In the genomic region with DNA sequence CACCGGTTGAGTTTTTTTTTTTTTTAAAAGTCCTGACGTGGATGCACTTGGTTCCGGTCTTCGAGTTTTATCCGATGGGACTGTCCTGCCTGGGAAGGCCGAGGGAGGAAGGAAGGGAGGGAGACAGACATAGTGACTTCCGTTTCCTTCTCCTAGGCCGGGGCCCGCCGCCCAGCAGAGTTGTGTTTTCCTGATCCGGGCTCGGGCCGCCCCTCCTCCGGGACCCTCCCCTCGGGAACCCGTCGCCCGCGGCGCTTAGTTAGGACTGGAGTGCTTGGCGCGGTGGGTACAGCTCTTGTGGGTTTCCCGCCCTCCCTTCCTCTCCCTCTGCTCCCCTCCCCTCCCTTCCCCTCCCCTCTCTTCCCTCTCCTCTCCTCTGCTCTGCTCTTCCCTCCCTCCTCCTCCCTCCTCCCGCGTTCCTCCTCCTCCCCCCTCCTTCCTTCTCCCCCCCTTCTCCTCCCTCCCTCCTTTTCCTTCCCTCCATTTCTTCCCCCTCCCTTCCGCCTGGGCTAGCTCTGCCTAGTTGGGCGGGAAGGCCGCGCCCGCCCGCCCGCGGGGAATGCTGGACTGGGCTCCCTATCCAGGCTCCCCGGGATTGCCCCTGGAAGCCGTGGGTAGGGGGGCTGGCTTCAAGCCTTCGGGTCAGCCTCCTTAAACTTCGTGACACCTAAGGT, we compare ENCODE assay signal across 8 mouse cellular contexts. TPM values are rescaled to one million over a fixed set of nuclear protein-coding genes. Genes with fewer than 3 reads are reported as not detected.
DNase-seq lines count a peak whose midpoint lies in the region; ATAC-seq and TF ChIP-seq lines count a peak whose summit lies in the region.

No protein-coding gene starts in this region.

- 0 out of 2 replicates have a peak, but pooled peaks have one; percentile 19 for TF ChIP-seq POLR2A in cortical plate, adult 2 months (IDR thresholded peaks at IDR 0.05; ENCODE audit: extremely low read depth, insufficient read depth, low read length)

- DNase-seq in adipocyte (ENCODE audit: low spot score) = peak; percentile 88
- DNase-seq in gastrocnemius, adult 8-10 months (ENCODE audit: low spot score in 2 of 2) = peak; percentile 64 to 77
- peak; percentile 24 for DNase-seq in hindlimb bud, embryonic 11.5 days (ENCODE audit: extremely low spot score, low read depth, low spot score)
- peak; percentile 53 to 57 for DNase-seq in left cerebral cortex, adult 8-10 months (ENCODE audit: low spot score in 2 of 2)
- peak; percentile 56 for DNase-seq in right cerebral cortex, adult 18-20 months
- peak; percentile 19 for DNase-seq in urinary bladder, postnatal 10 days (ENCODE audit: low spot score)

- H3K4me1 ChIP-seq in cortical plate, adult 2 months (ENCODE audit: control insufficient read depth, insufficient read depth, low read length) = no peaks in the 10 kb centered on the region

- peak overlapping the region; percentile 66 for H3K4me3 ChIP-seq in cortical plate, adult 2 months (ENCODE audit: insufficient read depth, low read length)

- peak overlapping the region; percentile 87; the same call in 1 of the 2 replicates for H3K27ac ChIP-seq in cortical plate, adult 2 months (ENCODE audit: insufficient read depth, low read length)

- peak; percentile 57 for ATAC-seq in megakaryocyte, adult 5-6 weeks (ENCODE audit: poor library complexity, severe bottlenecking)

- TF ChIP-seq CTCF in cortical plate, adult 2 months (IDR thresholded peaks at IDR 0.05; ENCODE audit: extremely low read depth, insufficient read depth, low read length) = no peak

RNA-seq across cellular contexts. Expression of gene Xiap, which starts 8.9 kb away (rescaled TPM):
- 35.0 and 36.2 TPM in 2 replicates for polyA plus RNA-seq in cortical plate, adult 2 months (2012; rRNA removed)
- total RNA-seq in gastrocnemius, adult 8-10 months (2022) = 10 to 100 TPM; 12.6 to 16.2 (median 15.6) TPM
- 10 to 100 TPM; 48.7 to 63.7 (median 58.8) TPM for total RNA-seq in left cerebral cortex, adult 8-10 months (2022)
- total RNA-seq in megakaryocyte, adult 5-6 weeks (2015) = 87.0 and 88.2 TPM in 2 replicates
- total RNA-seq in megakaryocyte, adult 5-6 weeks (2017) = 69.6 and 74.0 TPM in 2 replicates

Comparison
In these comparisons a context has a peak if more than half of its experiments do, and no peak if none do; other contexts are left out.
1. Peak in every context shown above with its lines: DNase-seq, ATAC-seq, H3K4me3 ChIP-seq and H3K27ac ChIP-seq.
2. DNase-seq: peak in every context shown above with its lines; median percentile 88 in adipocyte; 70 in gastrocnemius, adult 8-10 months; 56 in right cerebral cortex, adult 18-20 months; 55 in left cerebral cortex, adult 8-10 months; 24 in hindlimb bud, embryonic 11.5 days; 19 in urinary bladder, postnatal 10 days.